Mouse (Mus musculus) intestine, embryonic 14.5 days (tissue): Measurements from ENCODE around the gene Irgq. TPM values are rescaled to one million over a fixed set of nuclear protein-coding genes. Genes with fewer than 3 reads are reported as not detected.

ENCODE experiments used
- ATAC-seq: fragments of 200-750 bp; cut with Nextera tagmentation; replicated peaks from 2 replicates; pipeline ENCODE4 v1.8.0; 2017; ENCODE audit warnings: low read depth, moderate number of reproducible peaks, moderate TSS enrichment, moderate library complexity; ENCODE audit not compliant: low FRiP score, low TSS enrichment
- DNase-seq: peaks from one replicate; pipeline ENCODE4 v3.0.0-alpha.2; 2018; ENCODE audit warnings: low spot score
- H3K27ac ChIP-seq: fragments of 300-500 bp; sonication (generic); 2 replicates; pipeline ENCODE4 v1.5.1; 2014; ENCODE audit warnings: low read depth, mild to moderate bottlenecking, control low read depth
- H3K27me3 ChIP-seq: fragments of 300-500 bp; sonication (generic); replicated peaks from 2 replicates; pipeline ENCODE4 v1.6.1; 2014; ENCODE audit warnings: low read length, control low read depth; ENCODE audit not compliant: control insufficient read depth, insufficient read depth
- H3K36me3 ChIP-seq: fragments of 300-500 bp; sonication (generic); 2 replicates; pipeline ENCODE4 v1.6.1; 2014; ENCODE audit warnings: low read length, control low read depth; ENCODE audit not compliant: control insufficient read depth, insufficient read depth
- H3K4me1 ChIP-seq: fragments of 300-500 bp; sonication (generic); replicated peaks from 2 replicates; pipeline ENCODE4 v1.6.1; 2014; ENCODE audit warnings: low read length, control low read depth, mixed read lengths; ENCODE audit not compliant: control insufficient read depth, insufficient read depth
- H3K4me2 ChIP-seq: fragments of 300-500 bp; sonication (generic); 2 replicates; pipeline ENCODE4 v1.6.1; 2014; ENCODE audit warnings: low read length
- H3K4me3 ChIP-seq: fragments of 300-500 bp; sonication (generic); 2 replicates; pipeline ENCODE4 v1.5.1; 2014; ENCODE audit warnings: low read depth, low read length, control low read depth, mixed read lengths
- H3K9ac ChIP-seq: fragments of 300-500 bp; sonication (generic); 2 replicates; pipeline ENCODE4 v1.6.1; 2014; ENCODE audit warnings: mild to moderate bottlenecking, low read length
- H3K9me3 ChIP-seq: fragments of 300-500 bp; sonication (generic); 2 replicates; pipeline ENCODE4 v1.6.1; 2016; ENCODE audit warnings: low read length, control low read depth; ENCODE audit not compliant: control insufficient read depth
- WGBS: fragments of 180-500 bp; shearing (Covaris S2); extraction: QIAGEN DNeasy Blood & Tissue Kit; methylation state at CpG from one replicate; pipeline ENCODE4 v1.1.7; 2014; 5-methylcytosine and 5-hydroxymethylcytosine counted together
- polyA plus RNA-seq: library from polyadenylated mRNA; unstranded; fragments of >200 nt; fragmentation: Nextera tagmentation; extraction: Ambion mirVana; gene quantifications from 2 replicates; pipeline ENCODE4 v1.2.1, GENCODE M21; 2014

The Irgq gene
- polyA plus RNA-seq, 1 experiment from 2014 or later = 6.3 TPM

DNA sequence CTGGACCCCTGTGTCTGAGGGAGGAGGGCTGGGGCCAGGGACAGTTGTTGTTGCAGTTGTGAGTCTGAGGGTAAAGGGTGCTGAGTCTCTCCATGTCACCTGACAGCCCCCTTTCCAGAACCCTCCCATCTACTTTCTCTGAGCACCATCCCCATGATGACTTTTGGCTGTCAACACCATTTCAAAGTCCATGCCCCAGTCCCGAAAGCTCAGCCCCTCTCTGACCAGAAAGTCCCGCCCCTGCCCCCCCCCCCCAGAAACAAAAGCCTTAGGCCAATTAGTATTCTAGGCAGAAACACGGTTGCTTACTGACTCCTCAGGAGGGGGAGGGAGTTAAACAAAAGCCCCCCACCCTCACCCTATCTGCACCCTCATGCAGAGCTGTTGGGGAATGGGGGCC lies 43.1 kb upstream of the Irgq start:
- no peak overlapping the region for H3K27ac ChIP-seq
- no peaks in the 10 kb centered on the region for H3K36me3 ChIP-seq
- H3K9me3 ChIP-seq = no peaks in the 10 kb centered on the region
- H3K9ac ChIP-seq = no peak overlapping the region
- no peaks in the 10 kb centered on the region for H3K4me1 ChIP-seq
- WGBS = 51% methylated on average over 3 of the region's 3 CpGs
- ATAC-seq (no peak), DNase-seq (no peak)
- peaks cover 9% of the 10 kb centered on the region; the same call in 1 of the 2 replicates for H3K27me3 ChIP-seq
- no peak overlapping the region for H3K4me3 ChIP-seq
- H3K4me2 ChIP-seq = no peak overlapping the region

DNA sequence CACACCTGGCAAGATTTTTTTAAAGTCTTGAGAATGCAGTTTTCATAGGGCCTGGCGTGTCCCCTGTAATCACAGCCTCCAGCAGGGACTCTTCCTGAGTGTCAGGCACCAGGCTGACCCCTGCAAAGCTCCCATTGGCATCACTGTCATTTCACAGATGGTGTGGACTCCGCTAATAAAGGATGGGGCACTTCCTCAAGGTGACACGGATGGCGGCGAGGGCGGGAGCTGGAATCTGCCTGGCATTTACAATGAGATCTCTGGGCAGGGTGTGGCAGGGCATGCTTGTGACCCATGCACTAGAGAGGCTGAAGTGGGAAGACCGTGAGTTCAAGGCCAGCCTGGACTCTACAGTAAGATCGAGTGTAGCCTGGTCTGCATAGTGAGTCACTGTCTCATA lies 42.2 kb upstream of the Irgq start:
- peaks cover 3% of the 10 kb centered on the region; the same call in 1 of the 2 replicates for H3K27me3 ChIP-seq
- H3K4me2 ChIP-seq = no peak overlapping the region
- H3K9ac ChIP-seq = no peak overlapping the region
- DNase-seq (no peak), ATAC-seq (no peak)
- no peak overlapping the region for H3K27ac ChIP-seq
- no peaks in the 10 kb centered on the region for H3K4me1 ChIP-seq
- H3K36me3 ChIP-seq = no peaks in the 10 kb centered on the region
- H3K4me3 ChIP-seq = no peak overlapping the region
- no peaks in the 10 kb centered on the region for H3K9me3 ChIP-seq
- 83% methylated on average over 8 of the region's 8 CpGs for WGBS

DNA sequence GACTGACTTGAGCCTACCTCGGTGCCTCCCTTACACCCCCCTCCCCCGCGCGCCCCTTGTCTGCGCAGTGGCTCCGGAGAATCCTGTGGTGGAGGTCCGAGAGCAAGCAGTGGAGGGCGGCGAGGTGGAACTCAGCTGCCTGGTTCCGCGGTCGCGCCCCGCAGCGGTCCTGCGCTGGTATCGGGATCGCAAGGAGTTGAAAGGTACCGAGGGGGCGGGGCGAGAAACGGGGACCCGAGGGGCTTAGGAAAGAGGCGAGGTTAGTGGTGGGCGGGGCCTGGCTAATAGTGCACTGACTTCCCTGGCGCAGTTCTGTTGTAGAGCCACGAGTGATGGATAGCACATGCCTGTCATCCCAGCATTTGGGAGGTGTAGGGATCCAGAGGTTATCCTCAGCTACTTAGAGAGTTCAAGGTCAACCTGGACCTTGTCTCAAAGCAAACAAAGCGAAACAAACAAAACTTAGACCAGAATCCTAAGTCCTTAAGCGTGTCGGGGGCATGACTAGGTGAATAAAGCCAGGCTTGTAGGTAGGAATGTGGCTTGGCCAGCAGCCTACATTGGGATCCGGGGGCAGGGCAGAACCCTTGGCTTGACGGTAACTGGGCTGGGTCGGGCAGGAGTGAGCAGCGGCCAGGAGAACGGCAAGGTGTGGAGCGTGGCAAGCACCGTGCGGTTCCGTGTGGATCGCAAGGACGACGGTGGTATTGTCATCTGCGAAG lies 30.5 kb upstream of the Irgq start:
- Histone ChIP-seq H3K4me1 (peaks cover 16% of the 10 kb centered on the region), H3K4me2 (peak overlapping the region; percentile 64), H3K9me3 (peaks cover 3% of the 10 kb centered on the region; the same call in 1 of the 2 replicates), H3K36me3 (no peaks in the 10 kb centered on the region), H3K9ac (peak overlapping the region; percentile 23; the same call in 1 of the 2 replicates), H3K4me3 (peak overlapping the region; percentile 27), H3K27me3 (peaks cover 36% of the 10 kb centered on the region), H3K27ac (no peak overlapping the region)
- peak; percentile 37; the same call in 1 of the 2 replicates for ATAC-seq
- peak; percentile 61 for DNase-seq
- WGBS = 8% methylated on average over 43 of the region's 43 CpGs

DNA sequence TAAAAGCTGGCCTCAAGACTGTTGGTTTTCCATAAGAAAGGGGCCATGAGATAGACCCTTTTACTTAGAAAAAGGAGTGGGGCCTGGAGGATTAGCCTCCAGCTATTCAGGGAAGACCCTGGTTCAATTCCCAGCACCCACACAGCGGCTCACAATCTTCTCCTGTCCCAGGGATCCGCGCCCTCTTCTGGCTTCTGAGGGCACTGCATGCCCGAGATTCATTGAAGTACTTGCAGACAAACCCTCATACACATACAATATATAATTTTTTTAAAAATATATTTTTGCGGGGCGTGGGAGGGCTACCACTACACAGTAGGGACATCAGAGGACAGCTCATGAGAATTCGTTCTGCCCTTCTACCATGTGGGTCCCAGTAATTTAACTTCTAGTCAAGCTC lies 29.6 kb upstream of the Irgq start:
- no peak for ATAC-seq
- 36% methylated on average over 7 of the region's 7 CpGs for WGBS

DNA sequence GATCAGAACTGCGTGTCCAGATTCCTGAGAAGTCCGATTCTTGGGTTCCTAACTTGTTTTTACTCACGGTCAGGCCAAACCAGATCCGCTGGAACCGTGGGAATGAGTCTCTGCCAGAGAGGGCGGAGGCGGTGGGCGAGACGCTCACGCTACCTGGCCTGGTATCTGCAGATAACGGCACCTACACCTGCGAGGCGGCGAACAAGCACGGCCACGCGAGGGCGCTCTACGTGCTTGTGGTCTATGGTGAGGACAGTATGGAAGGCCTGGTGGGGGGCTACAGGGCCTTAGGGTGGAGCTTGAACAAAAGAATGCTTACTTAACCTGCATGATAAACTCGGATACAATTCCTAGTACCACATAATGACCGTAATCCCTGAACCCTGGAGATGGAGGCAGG lies 29.0 kb upstream of the Irgq start:
- ATAC-seq (no peak), DNase-seq (no peak)
- Histone ChIP-seq H3K27me3 (peaks cover 36% of the 10 kb centered on the region), H3K9me3 (peaks cover 3% of the 10 kb centered on the region; the same call in 1 of the 2 replicates), H3K9ac (no peak overlapping the region), H3K36me3 (no peaks in the 10 kb centered on the region), H3K4me2 (no peak overlapping the region), H3K27ac (no peak overlapping the region), H3K4me1 (peaks cover 24% of the 10 kb centered on the region), H3K4me3 (no peak overlapping the region)
- 48% methylated on average over 21 of the region's 21 CpGs for WGBS

More for the DNA sequence above, 29.6 kb upstream of the Irgq start:
- H3K27ac ChIP-seq = no peak overlapping the region
- no peak overlapping the region for H3K4me3 ChIP-seq
- H3K36me3 ChIP-seq = no peaks in the 10 kb centered on the region
- peaks cover 36% of the 10 kb centered on the region for H3K27me3 ChIP-seq
- H3K4me1 ChIP-seq = peaks cover 21% of the 10 kb centered on the region
- DNase-seq = peak; percentile 75
- no peak overlapping the region for H3K9ac ChIP-seq
- peaks cover 3% of the 10 kb centered on the region; the same call in 1 of the 2 replicates for H3K9me3 ChIP-seq
- H3K4me2 ChIP-seq = no peak overlapping the region

DNA sequence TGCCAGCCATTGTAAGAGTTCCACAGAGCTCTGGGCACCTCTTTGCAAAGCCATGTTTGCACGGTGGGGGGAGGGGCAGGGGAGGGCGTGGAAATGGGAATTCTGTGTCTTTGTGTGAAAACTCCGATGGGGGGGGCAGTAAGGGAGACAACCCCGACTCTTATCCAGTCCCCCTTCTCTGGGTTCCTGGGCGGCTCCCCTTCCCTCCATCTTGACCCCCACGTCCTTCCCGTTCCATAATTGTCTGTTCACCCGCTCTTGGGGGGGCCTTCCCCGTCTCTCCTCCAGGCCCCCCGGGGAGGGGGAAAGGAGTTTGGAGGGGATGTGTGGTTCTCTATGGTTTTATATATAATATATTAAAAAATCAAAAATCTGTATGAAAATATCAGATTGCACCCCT lies 26.5 kb upstream of the Irgq start:
- H3K27me3 ChIP-seq = peaks cover 26% of the 10 kb centered on the region
- no peaks in the 10 kb centered on the region for H3K36me3 ChIP-seq
- DNase-seq (no peak), ATAC-seq (no peak)
- H3K27ac ChIP-seq = no peak overlapping the region
- H3K4me3 ChIP-seq = no peak overlapping the region
- H3K4me1 ChIP-seq = peaks cover 24% of the 10 kb centered on the region
- H3K9ac ChIP-seq = no peak overlapping the region
- 17% methylated on average over 9 of the region's 10 CpGs for WGBS
- peak overlapping the region; percentile 6; the same call in 1 of the 2 replicates for H3K4me2 ChIP-seq
- peaks cover 3% of the 10 kb centered on the region; the same call in 1 of the 2 replicates for H3K9me3 ChIP-seq

DNA sequence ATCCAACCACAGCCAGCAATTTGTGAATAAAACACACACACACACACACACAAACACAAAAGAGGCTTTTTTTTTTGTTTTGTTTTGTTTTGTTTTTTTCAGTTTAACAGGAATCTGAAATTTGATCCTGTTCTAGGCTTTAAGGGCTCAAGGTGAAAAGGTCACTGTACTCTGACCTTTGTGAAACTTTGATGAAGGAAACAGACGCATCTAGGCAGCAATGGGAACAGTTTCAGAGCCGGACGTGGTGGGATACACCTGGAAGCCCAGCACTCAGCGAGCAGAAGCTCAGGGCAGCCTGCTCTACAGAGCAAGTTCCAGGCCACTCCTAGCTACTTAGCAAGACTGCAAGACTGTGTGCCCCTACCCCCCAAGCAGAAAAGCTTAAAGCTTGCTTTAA lies 25.6 kb upstream of the Irgq start:
- H3K4me1 ChIP-seq = peaks cover 22% of the 10 kb centered on the region
- ATAC-seq (no peak), DNase-seq (no peak)
- H3K36me3 ChIP-seq = no peaks in the 10 kb centered on the region
- H3K9me3 ChIP-seq = peaks cover 3% of the 10 kb centered on the region; the same call in 1 of the 2 replicates
- H3K27ac ChIP-seq = no peak overlapping the region
- H3K4me2 ChIP-seq = no peak overlapping the region
- peaks cover 18% of the 10 kb centered on the region for H3K27me3 ChIP-seq
- H3K9ac ChIP-seq = no peak overlapping the region
- WGBS = 22% methylated on average over 4 of the region's 4 CpGs
- no peak overlapping the region for H3K4me3 ChIP-seq

DNA sequence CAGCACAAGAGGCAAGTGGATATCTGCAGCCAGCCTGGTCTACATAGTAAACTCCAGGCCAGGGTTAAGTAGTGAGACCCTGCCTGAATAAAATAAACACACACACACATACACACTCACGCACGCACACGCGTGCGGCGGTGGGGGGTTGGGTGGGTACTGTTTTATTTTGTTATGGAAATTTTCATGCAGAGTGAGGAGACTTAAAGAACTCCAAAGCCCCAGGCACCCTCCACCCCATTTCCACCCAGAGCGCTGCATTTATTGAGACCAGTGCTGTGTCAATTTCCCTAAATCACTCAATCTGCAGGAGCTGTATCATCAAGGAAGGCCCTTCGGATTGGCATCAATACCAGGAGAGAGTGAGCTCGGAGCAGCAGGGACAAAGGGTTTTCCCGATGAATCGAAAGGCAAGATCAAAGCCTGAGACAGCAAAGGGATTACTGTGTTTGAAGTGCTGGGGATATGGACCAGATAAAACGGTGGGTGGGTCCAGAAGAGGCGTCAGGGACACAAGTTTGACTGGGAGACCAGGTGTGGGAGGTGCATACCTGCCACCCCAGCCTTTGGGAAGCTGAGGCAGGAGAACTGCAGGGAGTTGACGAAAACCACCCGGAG lies 24.9 kb upstream of the Irgq start:
- H3K9ac ChIP-seq = no peak overlapping the region
- no peaks in the 10 kb centered on the region for H3K36me3 ChIP-seq
- ATAC-seq (no peak), DNase-seq (no peak)
- no peak overlapping the region for H3K27ac ChIP-seq
- 24% methylated on average over 15 of the region's 15 CpGs for WGBS
- peak overlapping the region; percentile 59 for H3K4me2 ChIP-seq
- peak overlapping the region; percentile 76; the same call in 1 of the 2 replicates for H3K4me3 ChIP-seq
- peaks cover 3% of the 10 kb centered on the region; the same call in 1 of the 2 replicates for H3K9me3 ChIP-seq
- peaks cover 11% of the 10 kb centered on the region for H3K27me3 ChIP-seq
- peaks cover 16% of the 10 kb centered on the region for H3K4me1 ChIP-seq
